Mouse (Mus musculus) lung, postnatal 0 days (tissue): ENCODE measurements around the gene Has3.

Experiments
- CTCF ChIP-seq: IDR thresholded peaks from 2 replicates; pipeline ENCODE4 v1.5.1; 2016; ENCODE audit warnings: antibody characterized with exemption, mild to moderate bottlenecking
- EP300 ChIP-seq: IDR thresholded peaks from 2 replicates; pipeline ENCODE4 v1.6.1; 2016; ENCODE audit warnings: antibody characterized with exemption, mild to moderate bottlenecking, control low read depth

- TF ChIP-seq CTCF (no peak), EP300 (no peak)
Observed at GRCm38 (mm10) chr8:106906635-106907034, 36.6 kb downstream of the Has3 start.
